Mouse (Mus musculus) MEL (cell line): Measurements from ENCODE around the gene Msgn1. TPM values are rescaled to one million over a fixed set of nuclear protein-coding genes. Genes with fewer than 3 reads are reported as not detected.

Source experiments
- DNase-seq: peaks from one replicate; pipeline ENCODE4 v3.0.0; 2011; ENCODE audit warnings: low read depth, low spot score
- H3K27ac ChIP-seq: 2 replicates; pipeline ENCODE4 v1.5.1; 2012; ENCODE audit warnings: low read depth, mild to moderate bottlenecking, control low read depth, low read length, moderate library complexity; ENCODE audit not compliant: control insufficient read depth
- H3K27me3 ChIP-seq, 2 experiments: fragments of 150-350 bp in 1 of 2; sonication (generic) in 1 of 2; 2 replicates each; pipeline ENCODE4 v1.6.1; 2012; ENCODE audit warnings: low read length in 2 of 2, mild to moderate bottlenecking in 2 of 2, improper control_type of control experiment in 1 of 2, moderate library complexity in 1 of 2; ENCODE audit not compliant: insufficient read depth in 2 of 2, control insufficient read depth in 1 of 2
- H3K36me3 ChIP-seq, 2 experiments: 2 replicates each; pipeline ENCODE4 v1.6.1; 2012 to 2014; ENCODE audit warnings: low read length in 2 of 2, improper control_type of control experiment in 1 of 2, inconsistent platforms in 1 of 2, mild to moderate bottlenecking in 1 of 2; ENCODE audit not compliant: insufficient read depth in 2 of 2, control insufficient read depth in 1 of 2
- H3K4me1 ChIP-seq, 2 experiments: fragments of 150-350 bp in 1 of 2; sonication (generic) in 1 of 2; 2 replicates each; pipeline ENCODE4 v1.6.1; 2012; ENCODE audit warnings: low read length in 2 of 2, improper control_type of control experiment in 1 of 2, mild to moderate bottlenecking in 1 of 2; ENCODE audit not compliant: insufficient read depth in 2 of 2, control insufficient read depth in 1 of 2
- H3K4me3 ChIP-seq, 2 experiments: fragments of 150-350 bp in 1 of 2; sonication (generic) in 1 of 2; 2 replicates each; pipeline ENCODE4 v1.5.1; 2012; ENCODE audit warnings: low read depth in 2 of 2, low read length in 2 of 2, mild to moderate bottlenecking in 2 of 2, moderate library complexity in 2 of 2, control low read depth in 1 of 2, improper control_type of control experiment in 1 of 2; ENCODE audit not compliant: control insufficient read depth in 1 of 2, insufficient read depth in 1 of 2
- H3K79me2 ChIP-seq: 2 replicates; pipeline ENCODE4 v1.6.1; 2012; ENCODE audit warnings: mild to moderate bottlenecking, low read length, moderate library complexity; ENCODE audit not compliant: control insufficient read depth, poor library complexity, insufficient read depth
- H3K9ac ChIP-seq: 2 replicates; pipeline ENCODE4 v1.6.1; 2012; ENCODE audit warnings: low read depth, mild to moderate bottlenecking, control low read depth, low read length, moderate library complexity; ENCODE audit not compliant: control insufficient read depth, poor library complexity, severe bottlenecking
- H3K9me3 ChIP-seq: fragments of 150-350 bp; sonication (generic); replicated peaks from 2 replicates; pipeline ENCODE4 v1.6.1; 2012; ENCODE audit warnings: mild to moderate bottlenecking, low read length, improper control_type of control experiment, moderate library complexity; ENCODE audit not compliant: insufficient read depth
- BHLHE40 ChIP-seq: IDR thresholded peaks from 2 replicates; pipeline ENCODE4 v1.6.1; 2012; ENCODE audit warnings: low read depth, mild to moderate bottlenecking, inconsistent platforms, low read length, improper control_type of control experiment, borderline replicate concordance
- CTCF ChIP-seq, 3 experiments: IDR thresholded peaks in 2 of 3; conservative IDR thresholded peaks in 1 of 3; 2 replicates each; pipeline ENCODE4 v1.5.1; 2011 to 2012; ENCODE audit warnings: low read length in 3 of 3, low read depth in 2 of 3, mild to moderate bottlenecking in 2 of 3, improper control_type of control experiment in 1 of 3, inconsistent platforms in 1 of 3, mixed read lengths in 1 of 3, moderate library complexity in 1 of 3; ENCODE audit not compliant: control insufficient read depth in 1 of 3, insufficient read depth in 1 of 3, poor library complexity in 1 of 3, severe bottlenecking in 1 of 3
- ELF1 ChIP-seq: IDR thresholded peaks from 2 replicates; pipeline ENCODE4 v1.6.1; 2014; ENCODE audit warnings: low read depth, mild to moderate bottlenecking, inconsistent platforms, low read length, improper control_type of control experiment, moderate library complexity
- EP300 ChIP-seq, 2 experiments: IDR thresholded peaks; 2 replicates each; pipeline ENCODE4 v1.6.1; 2011; ENCODE audit warnings: improper control_type of control experiment in 2 of 2, low read length in 2 of 2, low read depth in 1 of 2, mild to moderate bottlenecking in 1 of 2
- GATA1 ChIP-seq: IDR thresholded peaks from 2 replicates; pipeline ENCODE4 v1.6.1; 2011; ENCODE audit warnings: low read depth, low read length, improper control_type of control experiment
- KAT2A ChIP-seq: conservative IDR thresholded peaks from 2 replicates; pipeline ENCODE4 v1.6.1; 2012; ENCODE audit warnings: low read depth, low read length, improper control_type of control experiment, inconsistent platforms
- MAZ ChIP-seq: IDR thresholded peaks from 2 replicates; pipeline ENCODE4 v1.6.1; 2012; ENCODE audit warnings: low read depth, mild to moderate bottlenecking, inconsistent platforms, low read length, improper control_type of control experiment
- MEF2A ChIP-seq: IDR thresholded peaks from 2 replicates; pipeline ENCODE4 v1.6.1; 2014; ENCODE audit warnings: low read depth, mild to moderate bottlenecking, inconsistent platforms, low read length, improper control_type of control experiment; ENCODE audit not compliant: poor library complexity, insufficient replicate concordance, severe bottlenecking; ENCODE audit errors: extremely low read depth
- MYB ChIP-seq: IDR thresholded peaks from 2 replicates; pipeline ENCODE4 v1.6.1; 2011; ENCODE audit warnings: mild to moderate bottlenecking, low read depth, low read length, improper control_type of control experiment
- NRF1 ChIP-seq: IDR thresholded peaks from 2 replicates; pipeline ENCODE4 v1.6.1; 2014; ENCODE audit warnings: low read depth, mild to moderate bottlenecking, inconsistent platforms, low read length, improper control_type of control experiment, moderate library complexity; ENCODE audit not compliant: poor library complexity, insufficient read depth, severe bottlenecking
- POLR2A ChIP-seq, 2 experiments: IDR thresholded peaks; 2 replicates each; pipeline ENCODE4 v1.6.1; 2011 to 2012; ENCODE audit warnings: low read length in 2 of 2, mild to moderate bottlenecking in 2 of 2, control low read depth in 1 of 2, improper control_type of control experiment in 1 of 2, low read depth in 1 of 2, moderate library complexity in 1 of 2; ENCODE audit not compliant: control insufficient read depth in 1 of 2, insufficient read depth in 1 of 2, poor library complexity in 1 of 2
- RCOR1 ChIP-seq: IDR thresholded peaks from 2 replicates; pipeline ENCODE4 v1.6.1; 2012; ENCODE audit warnings: low read depth, mild to moderate bottlenecking, inconsistent platforms, low read length, improper control_type of control experiment
- SMC3 ChIP-seq: IDR thresholded peaks from 2 replicates; pipeline ENCODE4 v1.6.1; 2011; ENCODE audit warnings: low read depth, low read length, improper control_type of control experiment
- TBP ChIP-seq: IDR thresholded peaks from 2 replicates; pipeline ENCODE4 v1.8.0; 2011; ENCODE audit warnings: low read depth, low read length, improper control_type of control experiment
- UBTF ChIP-seq: IDR thresholded peaks from 2 replicates; pipeline ENCODE4 v1.6.1; 2012; ENCODE audit warnings: low read depth, mild to moderate bottlenecking, inconsistent platforms, low read length, improper control_type of control experiment, moderate library complexity, borderline replicate concordance; ENCODE audit not compliant: insufficient read depth
- USF1 ChIP-seq: IDR thresholded peaks from 2 replicates; pipeline ENCODE4 v1.6.1; 2014; ENCODE audit warnings: low read depth, mild to moderate bottlenecking, inconsistent platforms, low read length, improper control_type of control experiment, moderate library complexity
- USF2 ChIP-seq, 2 experiments: IDR thresholded peaks; 2 replicates each; pipeline ENCODE4 v1.6.1; 2011 to 2012; ENCODE audit warnings: improper control_type of control experiment in 2 of 2, low read length in 2 of 2, borderline replicate concordance in 1 of 2, inconsistent platforms in 1 of 2, low read depth in 1 of 2, mild to moderate bottlenecking in 1 of 2; ENCODE audit not compliant: insufficient read depth in 1 of 2
- ZNF384 ChIP-seq: IDR thresholded peaks from 2 replicates; pipeline ENCODE4 v1.6.1; 2012; ENCODE audit warnings: low read depth, mild to moderate bottlenecking, inconsistent platforms, low read length, improper control_type of control experiment
- polyA plus RNA-seq, 2 experiments: library from polyadenylated mRNA; stranded (reverse) in 1 of 2; unstranded in 1 of 2; fragments of >175 nt in 1 of 2; fragments of >200 nt in 1 of 2; gene quantifications; 2 replicates each; pipeline versions ENCODE4 v1.2.1 to v1.2.4; 2012; ENCODE audit warnings: low replicate concordance in 2 of 2, low read depth in 1 of 2; ENCODE audit not compliant: insufficient read length in 2 of 2, insufficient read depth in 1 of 2, missing spikeins in 1 of 2
- total RNA-seq: library from RNA; depleted of rRNA; stranded (reverse); fragments of 300-350 nt; gene quantifications from 2 replicates; pipeline ENCODE4 v1.2.3, GENCODE M21; 2012

Msgn1 gene
- total and polyA plus RNA-seq, 3 experiments = not detected

DNA sequence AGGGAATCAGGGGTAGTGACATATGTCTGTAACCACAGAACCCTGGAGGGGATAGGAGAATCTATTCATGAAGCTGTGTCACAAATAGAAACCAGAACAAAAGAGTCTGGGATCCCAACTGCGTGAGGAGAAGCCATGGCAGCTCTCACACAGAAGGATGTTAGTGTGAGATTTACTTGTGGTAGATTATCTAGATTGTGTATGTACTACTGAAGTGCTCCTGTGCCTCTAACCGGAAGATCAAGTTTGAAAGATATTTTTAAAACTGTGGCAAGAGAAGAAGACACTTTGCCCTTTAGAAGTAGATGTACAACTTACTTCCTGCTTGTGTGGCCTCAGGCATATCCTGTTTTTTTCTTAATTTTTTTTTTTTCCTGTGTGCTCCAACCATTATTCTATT is 21.5 kb upstream of the Msgn1 start:
- H3K4me1 ChIP-seq = peaks cover 5 to 14% of the 10 kb centered on the region in 2 experiments
- DNase-seq = peak; percentile 29
- H3K79me2 ChIP-seq = no peaks in the 10 kb centered on the region
- peak in 1 of 2 experiments; percentile 29; a peak in 1 of 4 replicates for TF ChIP-seq EP300 (IDR thresholded peaks at IDR 0.05; ENCODE audit: low read depth in 1 of 2, low read length in 2 of 2)
- no peak for TF ChIP-seq NRF1
- TF ChIP-seq ZNF384 = peak; percentile 69
- TF ChIP-seq RCOR1 = 0 out of 2 replicates have a peak, but pooled peaks have one; percentile 24
- TF ChIP-seq ELF1 = peak; percentile 40; the same call in 1 of the 2 replicates
- H3K4me3 ChIP-seq = no peak overlapping the region
- H3K9ac ChIP-seq = no peak overlapping the region
- peaks cover 0 to 18% of the 10 kb centered on the region in 2 experiments; a peak in 2 of 4 replicates for H3K36me3 ChIP-seq
- no peaks in the 10 kb centered on the region for H3K9me3 ChIP-seq
- no peak overlapping the region for H3K27ac ChIP-seq
- H3K27me3 ChIP-seq = no peaks in the 10 kb centered on the region

DNA sequence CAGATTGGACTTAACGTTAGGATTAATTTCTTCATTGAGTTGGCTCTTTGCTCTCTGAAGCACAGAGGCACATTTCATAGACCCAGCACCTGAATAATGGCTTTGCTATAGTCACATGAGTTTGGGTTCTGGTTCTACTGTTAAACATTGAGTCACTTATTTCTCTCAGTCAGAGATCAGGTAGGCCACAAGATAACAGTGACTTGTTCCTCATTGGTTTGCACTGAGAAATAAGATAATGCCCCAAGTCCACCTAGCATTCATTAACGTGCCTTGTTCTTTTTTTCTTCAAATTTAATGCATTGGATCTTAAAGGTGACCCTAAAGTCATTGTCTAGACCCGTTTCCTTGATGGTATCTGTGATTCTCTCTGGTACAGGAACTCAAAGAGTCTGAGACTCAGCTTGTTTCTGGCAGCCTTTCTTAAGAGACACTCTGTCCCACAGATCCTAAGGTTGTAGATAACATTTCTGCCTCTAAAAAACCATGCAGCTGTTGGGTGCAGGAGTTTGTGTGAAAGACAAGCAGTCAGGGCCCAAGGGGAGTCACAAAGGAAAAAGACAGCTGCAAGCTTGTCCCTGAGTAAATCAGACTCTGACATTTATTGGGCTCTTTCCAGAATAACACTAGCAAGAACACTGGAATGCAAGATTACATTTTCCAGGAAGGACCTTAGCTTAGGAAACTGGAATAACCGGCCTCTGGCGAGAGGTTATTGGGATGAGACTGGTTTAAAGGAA is 17.9 kb upstream of the Msgn1 start:
- Histone ChIP-seq H3K4me3 (no peak overlapping the region), H3K9ac (no peak overlapping the region), H3K36me3 (peaks cover 0 to 18% of the 10 kb centered on the region in 2 experiments; a peak in 2 of 4 replicates), H3K27ac (no peak overlapping the region), H3K79me2 (no peaks in the 10 kb centered on the region), H3K27me3 (no peaks in the 10 kb centered on the region), H3K9me3 (no peaks in the 10 kb centered on the region), H3K4me1 (peaks cover 5 to 16% of the 10 kb centered on the region in 2 experiments; a peak in 3 of 4 replicates)
- DNase-seq = peak; percentile 25
- TF ChIP-seq POLR2A (IDR thresholded peaks at IDR 0.05; ENCODE audit: control insufficient read depth in 1 of 2, insufficient read depth in 1 of 2, low read depth in 1 of 2, low read length in 2 of 2, poor library complexity in 1 of 2) (no peak), CTCF (IDR thresholded peaks at IDR 0.05 in 2 of 3, conservative IDR thresholded peaks at IDR 0.05 in 1 of 3; ENCODE audit: control insufficient read depth in 1 of 3, insufficient read depth in 1 of 3, low read depth in 2 of 3, low read length in 3 of 3, poor library complexity in 1 of 3, severe bottlenecking in 1 of 3) (no peak), SMC3 (no peak), EP300 (IDR thresholded peaks at IDR 0.05; ENCODE audit: low read depth in 1 of 2, low read length in 2 of 2) (peak; percentile 35 to 69; a peak in 3 of 4 replicates), MYB (no peak), KAT2A (no peak), GATA1 (peak; percentile 52; the same call in 1 of the 2 replicates)

DNA sequence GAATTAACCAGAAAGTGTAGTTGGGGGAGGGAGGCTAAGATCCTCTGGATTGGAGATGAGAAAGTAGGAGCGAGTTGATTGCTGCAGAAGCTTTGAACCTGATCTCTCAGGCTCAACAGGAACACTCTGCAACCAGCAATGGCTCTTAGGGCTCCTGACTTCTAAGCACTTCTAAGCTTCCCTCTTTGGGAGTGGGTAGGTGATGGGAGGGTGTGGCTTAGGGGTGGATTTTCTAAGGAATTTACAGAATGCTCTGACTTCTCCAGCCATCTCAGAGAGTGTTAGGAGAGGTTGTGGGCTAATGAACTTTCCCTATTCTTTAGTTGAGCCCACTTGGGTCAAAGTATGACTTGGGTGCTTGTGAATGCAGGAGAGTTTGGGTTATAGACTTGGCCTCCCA is 17.4 kb upstream of the Msgn1 start:
- Histone ChIP-seq H3K27me3 (no peaks in the 10 kb centered on the region; a peak in 1 of 4 replicates), H3K9ac (no peak overlapping the region), H3K79me2 (no peaks in the 10 kb centered on the region), H3K4me3 (no peak overlapping the region), H3K9me3 (no peaks in the 10 kb centered on the region), H3K27ac (no peak overlapping the region), H3K36me3 (peaks cover 0 to 18% of the 10 kb centered on the region in 2 experiments; a peak in 2 of 4 replicates), H3K4me1 (peaks cover 5 to 16% of the 10 kb centered on the region in 2 experiments; a peak in 3 of 4 replicates)
- no peak for TF ChIP-seq USF1
- no peak for TF ChIP-seq UBTF
- TF ChIP-seq KAT2A = no peak
- TF ChIP-seq CTCF (IDR thresholded peaks at IDR 0.05 in 2 of 3, conservative IDR thresholded peaks at IDR 0.05 in 1 of 3; ENCODE audit: control insufficient read depth in 1 of 3, insufficient read depth in 1 of 3, low read depth in 2 of 3, low read length in 3 of 3, poor library complexity in 1 of 3, severe bottlenecking in 1 of 3) = no peak
- no peak for TF ChIP-seq USF2 (IDR thresholded peaks at IDR 0.05; ENCODE audit: borderline replicate concordance in 1 of 2, insufficient read depth in 1 of 2, low read depth in 1 of 2, low read length in 2 of 2)
- TF ChIP-seq MEF2A = no peak
- no peak for TF ChIP-seq MAZ
- no peak for TF ChIP-seq TBP
- TF ChIP-seq BHLHE40 = no peak
- DNase-seq = no peak
